Mouse (Mus musculus) neural tube, embryonic 11.5 days (tissue): ENCODE measurements around the gene Lrrk1. TPM values are rescaled to one million over a fixed set of nuclear protein-coding genes. Genes with fewer than 3 reads are reported as not detected.
A peak's percentile ranks its signal among the peaks of the same experiment; 100 is the strongest.

Experiments used
- ATAC-seq: fragments of 200-750 bp; cut with Nextera tagmentation; 2 replicates; pipeline ENCODE4 v1.8.0; 2017; ENCODE audit warnings: moderate number of reproducible peaks, mild to moderate bottlenecking, moderate TSS enrichment, moderate library complexity; ENCODE audit not compliant: insufficient read depth, low FRiP score, low TSS enrichment
- DNase-seq: peaks from one replicate; pipeline ENCODE4 v3.0.0-alpha.2; 2015; ENCODE audit warnings: low spot score
- H3K27ac ChIP-seq: fragments of 300-500 bp; sonication (generic); 2 replicates; pipeline ENCODE4 v1.5.1; 2014; ENCODE audit warnings: low read depth, mild to moderate bottlenecking, low read length
- H3K27me3 ChIP-seq: fragments of 300-500 bp; sonication (generic); 2 replicates; pipeline ENCODE4 v1.6.1; 2014; ENCODE audit warnings: mild to moderate bottlenecking, low read length, mixed read lengths; ENCODE audit not compliant: control insufficient read depth, insufficient read depth
- H3K36me3 ChIP-seq: fragments of 300-500 bp; sonication (generic); 2 replicates; pipeline ENCODE4 v1.6.1; 2014; ENCODE audit warnings: mild to moderate bottlenecking, low read length, moderate library complexity, mixed read lengths; ENCODE audit not compliant: control insufficient read depth, insufficient read depth
- H3K4me1 ChIP-seq: fragments of 300-500 bp; sonication (generic); 2 replicates; pipeline ENCODE4 v1.6.1; 2014; ENCODE audit warnings: low read length, mixed read lengths; ENCODE audit not compliant: control insufficient read depth, insufficient read depth
- H3K4me2 ChIP-seq: fragments of 300-500 bp; sonication (generic); 2 replicates; pipeline ENCODE4 v1.6.1; 2014; ENCODE audit warnings: low read depth, mild to moderate bottlenecking, moderate library complexity
- H3K4me3 ChIP-seq: fragments of 300-500 bp; sonication (generic); 2 replicates; pipeline ENCODE4 v1.5.1; 2014; ENCODE audit warnings: low read depth, low read length
- H3K9ac ChIP-seq: fragments of 300-500 bp; sonication (generic); 2 replicates; pipeline ENCODE4 v1.6.1; 2014; ENCODE audit warnings: mild to moderate bottlenecking, low read length
- H3K9me3 ChIP-seq: fragments of 300-500 bp; sonication (generic); 2 replicates; pipeline ENCODE4 v1.6.1; 2016; ENCODE audit warnings: low read length; ENCODE audit not compliant: control insufficient read depth
- WGBS: fragments of 180-500 bp; shearing (Covaris S2); extraction: QIAGEN DNeasy Blood & Tissue Kit; methylation state at CpG from one replicate; pipeline ENCODE4 v1.1.7; 2014; 5-methylcytosine and 5-hydroxymethylcytosine counted together
- polyA plus RNA-seq: library from polyadenylated mRNA; unstranded; fragments of >200 nt; fragmentation: Nextera tagmentation; extraction: Ambion mirVana; gene quantifications from 2 replicates; pipeline ENCODE4 v1.2.1, GENCODE M21; 2014

Lrrk1 gene
- polyA plus RNA-seq, 1 experiment from 2014 or later = 7.0 TPM

- WGBS = 13% methylated on average over 28 of the region's 28 CpGs
These were observed 727 bp upstream of the Lrrk1 start for GRCm38 (mm10) chr7:66388621-66389532.

GRCm38 (mm10) chr7:66387419-66387812 lies 734 bp downstream of the Lrrk1 start:
- no peaks in the 10 kb centered on the region for H3K9me3 ChIP-seq
- no peaks in the 10 kb centered on the region for H3K36me3 ChIP-seq
- DNase-seq = peak; percentile 34
- no peaks in the 10 kb centered on the region for H3K27me3 ChIP-seq
- ATAC-seq = peak; percentile 7
- WGBS = under 1% methylated on average over 13 of the region's 13 CpGs
- peak overlapping the region; percentile 83 for H3K4me2 ChIP-seq
- peak overlapping the region; percentile 73 for H3K9ac ChIP-seq
- no peak overlapping the region for H3K27ac ChIP-seq
- H3K4me3 ChIP-seq = peak overlapping the region; percentile 56
- peaks cover 5% of the 10 kb centered on the region; the same call in 1 of the 2 replicates for H3K4me1 ChIP-seq

More at GRCm38 (mm10) chr7:66388621-66389532, 727 bp upstream of the Lrrk1 start:
- Histone ChIP-seq H3K4me2 (peak overlapping the region; percentile 83), H3K4me1 (peaks cover 5% of the 10 kb centered on the region; the same call in 1 of the 2 replicates), H3K27ac (no peak overlapping the region), H3K4me3 (peak overlapping the region; percentile 56), H3K36me3 (no peaks in the 10 kb centered on the region), H3K9ac (peak overlapping the region; percentile 73), H3K9me3 (no peaks in the 10 kb centered on the region), H3K27me3 (no peaks in the 10 kb centered on the region)
- ATAC-seq (peak; percentile 66; the same call in 1 of the 2 replicates), DNase-seq (peak; percentile 75)

GRCm38 (mm10) chr7:66386411-66386810 lies 1.7 kb downstream of the Lrrk1 start:
- Histone ChIP-seq H3K27ac (no peak overlapping the region), H3K27me3 (no peaks in the 10 kb centered on the region), H3K4me3 (no peak overlapping the region), H3K9me3 (no peaks in the 10 kb centered on the region), H3K36me3 (no peaks in the 10 kb centered on the region), H3K9ac (no peak overlapping the region), H3K4me1 (peaks cover 5% of the 10 kb centered on the region; the same call in 1 of the 2 replicates), H3K4me2 (no peak overlapping the region)
- no peak for ATAC-seq
- WGBS = 92% methylated on average over 6 of the region's 6 CpGs
- no peak for DNase-seq

GRCm38 (mm10) chr7:66385826-66386225 lies 2.3 kb downstream of the Lrrk1 start:
- Histone ChIP-seq H3K4me2 (no peak overlapping the region), H3K9me3 (no peaks in the 10 kb centered on the region), H3K9ac (no peak overlapping the region), H3K4me1 (peaks cover 5% of the 10 kb centered on the region; the same call in 1 of the 2 replicates), H3K27ac (no peak overlapping the region), H3K36me3 (no peaks in the 10 kb centered on the region), H3K27me3 (no peaks in the 10 kb centered on the region), H3K4me3 (no peak overlapping the region)
- no peak for ATAC-seq
- WGBS = 96% methylated on average over 12 of the region's 12 CpGs
- no peak for DNase-seq

- H3K9ac ChIP-seq = no peak overlapping the region
- no peak overlapping the region for H3K4me2 ChIP-seq
- H3K36me3 ChIP-seq = no peaks in the 10 kb centered on the region
- H3K27me3 ChIP-seq = no peaks in the 10 kb centered on the region
- no peaks in the 10 kb centered on the region for H3K9me3 ChIP-seq
- H3K4me1 ChIP-seq = peaks cover 5% of the 10 kb centered on the region; the same call in 1 of the 2 replicates
- ATAC-seq (no peak), DNase-seq (no peak)
- H3K27ac ChIP-seq = no peak overlapping the region
- no peak overlapping the region for H3K4me3 ChIP-seq
- 89% methylated on average over 8 of the region's 8 CpGs for WGBS
These were observed 3.3 kb downstream of the Lrrk1 start for GRCm38 (mm10) chr7:66384891-66385290.

- no peak for ATAC-seq
- peaks cover 5% of the 10 kb centered on the region; the same call in 1 of the 2 replicates for H3K4me1 ChIP-seq
- no peaks in the 10 kb centered on the region for H3K36me3 ChIP-seq
- no peak overlapping the region for H3K9ac ChIP-seq
- no peak overlapping the region for H3K27ac ChIP-seq
- DNase-seq = no peak
- H3K4me2 ChIP-seq = no peak overlapping the region
- no peaks in the 10 kb centered on the region for H3K9me3 ChIP-seq
- no peaks in the 10 kb centered on the region for H3K27me3 ChIP-seq
- WGBS = 72% methylated on average over 5 of the region's 5 CpGs
- no peak overlapping the region for H3K4me3 ChIP-seq
These were observed 3.9 kb downstream of the Lrrk1 start for GRCm38 (mm10) chr7:66384213-66384612.

GRCm38 (mm10) chr7:66376560-66376959 lies 11.6 kb downstream of the Lrrk1 start:
- 87% methylated on average over 10 of the region's 10 CpGs for WGBS
- no peak overlapping the region for H3K27ac ChIP-seq
- H3K4me3 ChIP-seq = no peak overlapping the region
- H3K27me3 ChIP-seq = no peaks in the 10 kb centered on the region
- no peak overlapping the region for H3K9ac ChIP-seq
- H3K36me3 ChIP-seq = no peaks in the 10 kb centered on the region
- no peaks in the 10 kb centered on the region for H3K9me3 ChIP-seq
- ATAC-seq (no peak), DNase-seq (no peak)
- no peaks in the 10 kb centered on the region for H3K4me1 ChIP-seq
- H3K4me2 ChIP-seq = no peak overlapping the region

- 94% methylated on average over 4 of the region's 4 CpGs for WGBS
- Histone ChIP-seq H3K9ac (no peak overlapping the region), H3K27ac (no peak overlapping the region), H3K4me1 (no peaks in the 10 kb centered on the region), H3K9me3 (no peaks in the 10 kb centered on the region), H3K4me3 (no peak overlapping the region), H3K4me2 (no peak overlapping the region), H3K36me3 (no peaks in the 10 kb centered on the region), H3K27me3 (no peaks in the 10 kb centered on the region)
- DNase-seq (no peak), ATAC-seq (no peak)
These were observed 12.4 kb downstream of the Lrrk1 start for GRCm38 (mm10) chr7:66375736-66376135.

GRCm38 (mm10) chr7:66373391-66373790 lies 14.8 kb downstream of the Lrrk1 start:
- Histone ChIP-seq H3K27me3 (no peaks in the 10 kb centered on the region), H3K27ac (no peak overlapping the region), H3K9ac (no peak overlapping the region), H3K36me3 (no peaks in the 10 kb centered on the region), H3K9me3 (no peaks in the 10 kb centered on the region), H3K4me1 (no peaks in the 10 kb centered on the region), H3K4me3 (no peak overlapping the region), H3K4me2 (no peak overlapping the region)
- DNase-seq (no peak), ATAC-seq (no peak)
- 92% methylated on average over 3 of the region's 3 CpGs for WGBS
